Mouse (Mus musculus) brain, embryonic 14.5 days (tissue): ENCODE measurements at regions not wholly inside any gene's neighbourhood (a gene's known extent, or its start where the extent isn't known, plus 50 kb on each side); places are given as distances from the start of the nearest gene placed in this dataset.

Experiments used
- CTCF ChIP-seq: fragments of 200-500 bp; IDR thresholded peaks from 2 replicates; pipeline ENCODE4 v1.5.1; 2012; ENCODE audit warnings: inconsistent platforms, mild to moderate bottlenecking, moderate library complexity, borderline replicate concordance; ENCODE audit not compliant: insufficient read depth, insufficient read length; ENCODE audit errors: extremely low read depth
- POLR2A ChIP-seq: fragments of 200-500 bp; IDR thresholded peaks from 2 replicates; pipeline ENCODE4 v1.6.1; 2012; ENCODE audit warnings: mild to moderate bottlenecking, inconsistent platforms, borderline replicate concordance; ENCODE audit not compliant: poor library complexity, insufficient read depth, insufficient read length, severe bottlenecking; ENCODE audit errors: extremely low read depth

GRCm38 (mm10) chr10:53444789-53445188, 65.0 kb upstream of the Cep85l start:
- TF ChIP-seq CTCF (no peak), POLR2A (no peak)
